Mouse (Mus musculus) cerebellum, adult 2 months (tissue): ENCODE data around the gene Mrrf.

Experiments used
- CTCF ChIP-seq: fragments of 200-500 bp; IDR thresholded peaks from 2 replicates; pipeline ENCODE4 v1.5.1; 2011; ENCODE audit warnings: low read depth, mild to moderate bottlenecking, control low read depth, low read length, moderate library complexity, borderline replicate concordance; ENCODE audit not compliant: insufficient read depth
- POLR2A ChIP-seq: fragments of 200-500 bp; IDR thresholded peaks from 2 replicates; pipeline ENCODE4 v1.6.1; 2011; ENCODE audit warnings: low read length, control low read depth, borderline replicate concordance; ENCODE audit not compliant: insufficient read depth

- TF ChIP-seq POLR2A (no peak), CTCF (no peak)
Measured at GRCm38 (mm10) chr2:36184876-36185275, 48.7 kb downstream of the Mrrf start.
